ENCODE assay signal across 20 mouse cellular contexts in the genomic region with DNA sequence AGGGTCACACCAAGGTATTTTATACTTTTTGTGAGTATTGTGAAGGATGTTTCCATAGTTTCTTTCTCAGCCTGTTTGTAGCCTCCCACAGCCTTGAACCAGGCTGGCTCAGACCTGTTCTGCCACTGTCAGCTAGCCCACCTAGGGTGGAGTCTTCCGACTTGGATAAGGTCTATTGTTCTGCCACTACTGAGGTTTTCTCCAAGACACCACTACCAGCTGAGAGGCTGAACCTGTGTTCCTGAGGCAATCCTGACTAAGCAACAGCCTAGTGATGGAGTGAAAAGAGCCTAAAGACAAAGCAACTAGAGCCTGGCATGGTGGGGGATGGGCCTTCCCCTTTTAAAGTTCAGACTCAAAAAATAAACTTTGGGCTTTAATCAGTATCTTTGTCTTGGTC.
DNase-seq lines count a peak whose midpoint lies in the region; TF ChIP-seq lines count a peak whose summit lies in the region.
"Had no signal": no experiment of that assay in that cellular context is flagged by ENCODE, and none has a peak within 500 bp of the region (broad histone marks: within the 10 kb centered on the region; RNA-seq: fewer than 3 reads in every experiment).

No protein-coding gene starts in this region.

- peak; percentile 79 for DNase-seq in ES-CJ7 (ENCODE audit: low read depth, low spot score)
- no peak for DNase-seq in ES-E14 (ENCODE audit: low read depth, low spot score)
- DNase-seq in ZHBTc4 (ENCODE audit: low read depth, low spot score) = peak; percentile 56
- DNase-seq in gastrocnemius, adult 2 months = no peak
- no peak for DNase-seq in gastrocnemius, postnatal 36 days
- DNase-seq: adrenal gland, adult 2 months; adrenal gland, postnatal 10 days; adrenal gland, postnatal 25 days; cerebellum, adult 11 months; cerebellum, adult 18-20 months; cerebellum, adult 8-10 months; cerebellum, adult 9-11 months; cerebellum, postnatal 14 days; cerebellum, postnatal 36 days; embryo, embryonic 11 days had no signal

- no peaks in the 10 kb centered on the region for H3K36me3 ChIP-seq in ES-E14 (ENCODE audit: control insufficient read depth, insufficient read depth, low read length, poor library complexity, severe bottlenecking)
- H3K36me3 ChIP-seq: embryonic facial prominence, embryonic 13.5 days; embryonic facial prominence, embryonic 15.5 days; forebrain, embryonic 10.5 days; forebrain, embryonic 12.5 days had no signal

- H3K4me1 ChIP-seq in ES-E14 (ENCODE audit: control insufficient read depth in 2 of 2, insufficient read depth in 2 of 2, low read length in 2 of 2, poor library complexity in 1 of 2) = peaks cover 2 to 9% of the 10 kb centered on the region in 2 experiments; a peak in 3 of 4 replicates
- H3K4me1 ChIP-seq: embryonic facial prominence, embryonic 13.5 days; embryonic facial prominence, embryonic 15.5 days; forebrain, embryonic 10.5 days; forebrain, embryonic 12.5 days had no signal

- no peaks in the 10 kb centered on the region for H3K9me3 ChIP-seq in ES-E14 (ENCODE audit: control insufficient read depth, insufficient read depth, low read depth, low read length)
- H3K9me3 ChIP-seq: embryonic facial prominence, embryonic 15.5 days; forebrain, embryonic 10.5 days had no signal

- H3K9ac ChIP-seq in ES-E14 (ENCODE audit: insufficient read depth, low read depth, low read length, poor library complexity, severe bottlenecking) = no peak overlapping the region
- H3K9ac ChIP-seq: embryonic facial prominence, embryonic 13.5 days; embryonic facial prominence, embryonic 15.5 days; forebrain, embryonic 12.5 days had no signal

- no peak for TF ChIP-seq CTCF in gastrocnemius, adult 2 months (IDR thresholded peaks at IDR 0.05)

- no peak overlapping the region for H3K4me3 ChIP-seq in ES-E14 (ENCODE audit: insufficient read depth in 1 of 2, low read depth in 1 of 2, low read length in 2 of 2, poor library complexity in 1 of 2, severe bottlenecking in 1 of 2)
- H3K4me3 ChIP-seq in gastrocnemius, adult 2 months = no peak overlapping the region
- H3K4me3 ChIP-seq: embryonic facial prominence, embryonic 13.5 days; embryonic facial prominence, embryonic 15.5 days; erythroblast, embryonic 14.5 days; forebrain, embryonic 10.5 days; forebrain, embryonic 12.5 days had no signal

- H3K27ac ChIP-seq in ES-E14 (ENCODE audit: insufficient read depth, low read depth, low read length, poor library complexity, severe bottlenecking) = 0 out of 2 replicates have a peak overlapping the region, but pooled peaks have one; percentile 22
- H3K27ac ChIP-seq in gastrocnemius, adult 2 months = no peak overlapping the region
- H3K27ac ChIP-seq: embryonic facial prominence, embryonic 13.5 days; embryonic facial prominence, embryonic 15.5 days; forebrain, embryonic 10.5 days; forebrain, embryonic 12.5 days had no signal

- intact Hi-C loops in gastrocnemius, adult 2 months (cut with DNase I) = no loop called here
- intact Hi-C loops in gastrocnemius, postnatal 36 days (cut with DNase I) = no loop called here

- in situ Hi-C loops in ES-E14 (cut with MboI; ENCODE audit: low sequenced_read_pairs in 2 of 2, unreplicated experiment in 2 of 2) = no loop called here

TF ChIP-seq in ES-E14, 5 proteins besides CTCF, POLR2A, EP300 and RAD21:
- TF ChIP-seq ZNF384 (IDR thresholded peaks at IDR 0.05; ENCODE audit: low read depth, low read length) (no peak), CHD2 (IDR thresholded peaks at IDR 0.05; ENCODE audit: low read depth, low read length) (no peak), MAFK (IDR thresholded peaks at IDR 0.05; ENCODE audit: insufficient read depth, low read depth, low read length) (no peak), HCFC1 (IDR thresholded peaks at IDR 0.05; ENCODE audit: borderline replicate concordance, insufficient read depth, low read length) (no peak), ZC3H11A (IDR thresholded peaks at IDR 0.05; ENCODE audit: borderline replicate concordance, low read depth, low read length) (no peak)

Comparison
In these comparisons a context has a peak if more than half of its experiments do, and no peak if none do; other contexts are left out.
1. DNase-seq: peak in ES-CJ7 (single experiment) and ZHBTc4 (single experiment); none in ES-E14 (single experiment), gastrocnemius, adult 2 months (single experiment) and gastrocnemius, postnatal 36 days (0 of 2).